Mouse (Mus musculus) right cerebral cortex, adult 18-20 months (tissue): Measurements from ENCODE around the gene Trp73.
A peak's percentile ranks its signal among the peaks of the same experiment; 100 is the strongest.

Source experiments
- DNase-seq: peaks from one replicate; pipeline ENCODE4 v3.0.0; 2022; ENCODE audit warnings: mixed read lengths

Trp73 gene

DNA sequence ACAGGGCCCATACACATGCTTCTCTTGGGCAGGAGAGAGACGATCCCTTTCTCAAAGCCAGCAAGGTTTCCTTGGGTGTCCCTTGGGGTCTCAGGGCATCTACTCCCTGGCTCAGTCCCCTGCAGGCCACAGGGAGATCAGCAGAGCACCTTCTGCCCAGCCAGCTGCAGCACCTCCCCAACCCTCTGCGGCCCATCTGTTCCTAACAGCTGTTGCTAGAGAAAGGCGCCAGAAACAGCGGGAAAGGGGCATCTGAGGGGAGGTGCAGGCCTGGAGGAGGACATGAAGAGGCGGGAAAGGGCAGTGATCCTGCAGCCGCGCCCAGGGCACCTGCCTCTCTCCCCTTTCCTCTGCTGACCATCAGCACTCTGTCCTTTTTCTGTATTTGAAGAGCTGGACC is 40.6 kb downstream of the Trp73 start:
- no peak for DNase-seq

- DNase-seq = no peak
Observed at GRCm38 (mm10) chr4:154096111-154096510, 43.9 kb downstream of the Trp73 start.

GRCm38 (mm10) chr4:154093210-154093609 is 46.8 kb downstream of the Trp73 start:
- DNase-seq = peak; percentile 48

DNA sequence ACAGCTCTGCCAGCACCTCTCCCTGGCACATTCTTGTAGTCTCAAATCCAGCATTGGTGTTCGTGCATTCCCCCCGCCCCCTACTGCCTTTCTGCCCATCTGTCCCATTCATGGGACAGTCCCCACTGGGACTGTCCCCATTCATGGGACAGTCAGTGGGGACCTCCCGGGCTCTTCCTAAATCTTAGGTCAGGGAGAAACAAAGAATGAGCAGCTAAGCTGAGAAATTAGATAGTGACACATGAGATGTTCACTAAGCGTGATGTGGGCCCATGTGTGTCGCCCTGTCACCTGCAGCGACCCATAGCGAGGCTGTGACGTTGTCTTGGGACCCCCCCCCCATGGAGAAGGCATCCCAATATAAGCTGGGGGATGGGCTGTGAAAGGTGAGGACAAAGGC is 48.7 kb downstream of the Trp73 start:
- no peak for DNase-seq

DNA sequence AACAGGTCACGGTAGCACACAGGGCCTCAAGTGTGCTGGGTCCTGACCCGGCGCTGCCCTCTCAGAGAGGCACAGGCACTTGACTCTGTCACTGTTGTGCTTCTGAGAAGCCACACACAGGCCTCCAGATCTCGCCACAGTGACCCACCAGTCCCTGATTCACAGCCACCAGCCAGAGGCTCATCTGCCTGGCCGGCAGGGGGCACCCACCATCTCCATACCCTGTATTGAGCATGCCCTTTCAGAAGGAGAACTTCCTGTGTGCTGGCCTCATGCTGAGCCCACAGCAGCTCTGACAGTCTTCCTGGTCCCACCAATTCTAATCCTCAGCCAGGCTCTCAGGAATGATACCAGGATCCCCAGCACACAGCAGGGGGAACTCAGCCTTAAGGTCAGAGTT is 50.8 kb downstream of the Trp73 start:
- DNase-seq = no peak

GRCm38 (mm10) chr4:154086436-154086835 is 53.6 kb downstream of the Trp73 start:
- DNase-seq = peak; percentile 31

GRCm38 (mm10) chr4:154085856-154086255 is 54.2 kb downstream of the Trp73 start:
- peak; percentile 42 for DNase-seq

- DNase-seq = no peak
Observed at GRCm38 (mm10) chr4:154081974-154082373, 58.0 kb downstream of the Trp73 start.

- DNase-seq = no peak
Observed at GRCm38 (mm10) chr4:154081021-154081420, 59.0 kb downstream of the Trp73 start.

DNA sequence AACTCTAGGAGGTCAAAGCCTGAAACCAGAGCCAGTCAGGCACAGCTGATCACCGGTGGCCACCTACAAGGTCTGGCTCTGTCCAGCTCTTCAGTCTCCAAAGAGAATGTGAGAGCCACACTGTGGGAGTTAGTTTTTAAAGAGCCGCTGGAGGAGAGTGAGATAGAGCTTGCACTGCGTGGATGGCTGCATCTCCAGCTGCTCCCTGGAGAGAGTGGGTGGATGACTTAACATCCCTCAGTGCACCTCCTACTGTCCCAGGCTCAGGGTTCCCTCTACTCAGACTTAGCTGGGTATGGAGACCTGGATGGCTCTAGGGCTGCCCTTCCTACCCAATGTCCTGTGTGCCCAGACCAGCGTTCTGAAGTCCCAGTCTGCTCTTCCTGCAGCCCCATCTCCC is 59.8 kb downstream of the Trp73 start:
- peak; percentile 67 for DNase-seq

GRCm38 (mm10) chr4:154071941-154072340 is 68.1 kb downstream of the Trp73 start:
- peak; percentile 20 for DNase-seq

DNA sequence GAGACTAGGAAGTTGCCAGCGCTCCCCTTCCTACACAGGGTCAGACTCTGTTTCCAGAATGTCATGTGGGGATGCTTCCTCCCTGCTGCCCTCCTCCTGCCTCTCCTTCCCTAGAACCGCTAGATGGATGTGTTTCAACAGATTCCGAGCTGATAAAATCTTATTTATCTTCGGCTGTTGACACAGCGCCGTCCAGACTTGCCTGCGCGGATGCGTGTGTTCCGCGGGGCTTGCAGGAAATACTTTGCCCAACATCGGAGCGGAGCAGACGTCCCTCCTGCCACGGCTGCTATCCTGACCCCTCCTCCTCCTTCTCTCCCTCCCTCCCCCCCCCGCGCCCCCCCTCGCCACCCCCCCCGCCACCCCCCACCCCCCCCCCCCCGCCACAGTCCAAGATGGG is 68.5 kb downstream of the Trp73 start:
- DNase-seq = no peak

DNA sequence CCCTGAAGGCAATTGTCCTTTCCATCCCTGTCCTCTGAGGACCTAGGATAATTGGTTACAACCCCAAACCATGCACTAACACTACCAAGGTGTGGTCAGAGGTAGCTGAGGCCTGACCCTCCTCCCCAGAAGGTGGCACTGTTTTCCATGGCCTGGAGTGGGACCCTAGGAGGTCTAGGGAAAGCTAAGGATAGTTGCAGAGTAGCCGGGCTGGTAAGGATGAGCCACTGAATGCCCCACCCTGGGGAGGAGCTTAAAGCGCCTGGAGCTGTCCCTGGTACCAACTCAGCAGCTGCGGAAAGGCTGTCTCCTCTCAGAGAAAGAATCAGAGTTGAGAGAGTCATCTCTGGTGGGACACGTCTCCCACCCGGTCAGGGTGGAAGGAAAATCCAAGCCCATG is 69.1 kb downstream of the Trp73 start:
- no peak for DNase-seq

DNA sequence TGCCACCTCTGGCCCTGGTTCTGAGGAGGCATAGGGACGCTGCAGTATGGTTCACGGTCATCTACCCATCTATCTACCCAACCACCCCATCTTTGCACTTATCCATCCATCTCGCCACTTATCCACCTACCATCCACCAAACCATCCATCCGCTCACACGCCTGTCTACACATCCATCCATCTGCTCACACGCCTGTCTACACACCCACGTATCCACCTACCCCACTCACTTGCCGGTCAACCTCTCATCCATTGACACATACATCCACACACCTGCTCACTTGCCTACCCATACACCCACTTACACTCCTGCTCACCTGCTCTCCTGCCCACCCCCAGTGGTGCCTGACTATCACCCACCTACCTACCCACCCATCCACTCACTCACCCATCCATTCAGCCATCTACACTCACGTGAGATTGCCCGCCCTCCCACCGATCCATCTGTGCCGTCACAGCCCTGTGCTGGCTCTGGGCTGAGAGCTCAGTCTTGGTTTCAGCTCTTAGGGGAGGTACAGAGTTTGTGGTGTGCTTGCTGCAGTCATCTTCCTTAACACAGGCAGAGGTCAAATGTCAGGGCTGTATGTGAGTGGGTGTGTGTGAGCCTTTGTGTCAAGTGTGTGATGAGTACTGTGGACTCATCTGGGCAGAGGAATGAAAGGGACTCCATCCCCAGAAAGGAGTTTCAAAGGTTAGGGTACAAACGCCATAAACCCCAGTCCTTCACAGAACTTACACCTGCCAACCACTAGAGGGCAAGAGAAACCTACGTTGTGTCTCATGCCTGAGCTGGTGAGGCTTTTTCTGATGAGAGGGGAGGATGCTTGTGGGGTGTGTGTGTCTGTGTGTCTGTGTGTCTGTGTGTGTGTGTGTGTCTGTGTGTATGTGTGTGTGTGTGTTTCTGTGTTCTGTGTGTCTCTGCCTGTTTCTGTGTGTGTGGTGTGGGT is 74.9 kb downstream of the Trp73 start:
- peak; percentile 48 for DNase-seq

DNA sequence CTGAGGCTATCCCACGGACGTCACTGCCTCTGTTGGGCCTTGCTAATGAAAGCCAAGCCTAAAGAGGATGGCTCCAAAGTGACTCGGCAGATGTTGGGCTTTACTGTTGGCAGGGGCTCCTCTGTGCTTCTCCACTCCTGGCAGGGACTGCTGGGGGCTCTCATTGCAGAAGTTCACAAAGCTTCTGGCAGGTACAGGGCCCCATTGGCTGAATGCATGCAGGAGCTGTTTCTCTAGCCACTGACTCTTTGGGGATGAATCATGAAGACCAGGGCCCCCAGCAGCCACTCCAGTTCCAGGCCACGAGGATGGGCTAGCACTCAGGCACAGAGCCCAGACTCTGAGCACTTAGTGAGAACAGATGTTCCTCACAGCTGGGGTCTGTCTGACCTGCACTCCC is 82.3 kb downstream of the Trp73 start:
- no peak for DNase-seq

DNA sequence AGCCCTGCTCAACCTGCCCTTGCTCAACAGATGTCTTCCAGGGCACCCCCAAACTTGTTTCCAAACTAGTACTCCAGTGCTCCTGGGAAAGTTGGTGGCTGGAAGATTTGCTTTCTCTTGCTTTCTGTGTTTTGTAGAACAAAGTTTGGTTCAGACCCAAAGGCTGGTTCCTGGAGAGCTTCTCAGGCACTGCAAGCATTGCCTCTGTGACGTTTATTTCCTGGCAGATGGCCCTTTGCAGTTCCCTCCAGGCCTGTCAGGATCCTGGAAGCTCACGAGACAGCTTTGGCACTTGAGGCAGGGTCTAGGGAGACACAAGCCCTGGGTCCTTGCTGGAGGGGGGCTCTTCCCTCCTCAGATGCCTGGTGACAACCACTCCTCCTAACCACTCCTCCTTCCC is 83.3 kb downstream of the Trp73 start:
- DNase-seq = no peak

DNA sequence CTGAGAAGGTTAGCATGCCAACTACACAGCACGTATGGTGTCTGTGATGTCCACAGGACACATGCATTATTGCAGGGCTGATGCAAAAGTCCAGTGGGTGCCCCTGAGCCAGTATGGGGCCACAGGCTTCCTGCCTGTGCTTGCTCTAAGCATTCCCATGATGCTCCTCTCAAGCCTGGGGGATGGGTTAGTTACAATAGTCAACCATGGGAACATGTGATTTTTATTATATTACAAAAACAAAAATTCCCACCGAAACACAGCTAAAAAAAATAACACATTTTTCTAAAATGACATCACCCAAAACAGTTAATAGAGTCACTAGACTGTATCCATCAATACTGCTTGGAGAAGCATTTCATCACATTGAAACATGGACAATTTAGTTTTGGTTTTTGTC is 84.0 kb downstream of the Trp73 start:
- DNase-seq = no peak

DNA sequence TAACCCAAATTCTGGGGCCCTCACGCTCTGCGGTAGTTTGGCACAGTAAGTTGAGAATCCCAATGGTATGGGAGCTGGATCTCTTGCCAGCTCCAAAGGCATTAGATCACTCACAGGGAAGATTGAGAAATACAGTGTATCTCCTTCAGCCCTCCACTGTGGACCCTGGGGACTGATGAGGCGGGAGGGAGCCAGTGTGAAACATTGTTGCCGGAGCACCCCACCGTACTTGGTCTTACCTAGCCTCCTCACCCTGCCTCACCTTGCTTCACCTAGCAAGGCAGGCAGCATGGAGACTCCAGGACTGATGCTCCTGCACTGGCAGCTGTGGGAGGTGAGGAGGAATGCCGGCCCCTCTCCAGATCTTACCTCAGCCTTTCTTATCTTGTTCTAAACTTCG is 84.5 kb downstream of the Trp73 start:
- DNase-seq = no peak

DNA sequence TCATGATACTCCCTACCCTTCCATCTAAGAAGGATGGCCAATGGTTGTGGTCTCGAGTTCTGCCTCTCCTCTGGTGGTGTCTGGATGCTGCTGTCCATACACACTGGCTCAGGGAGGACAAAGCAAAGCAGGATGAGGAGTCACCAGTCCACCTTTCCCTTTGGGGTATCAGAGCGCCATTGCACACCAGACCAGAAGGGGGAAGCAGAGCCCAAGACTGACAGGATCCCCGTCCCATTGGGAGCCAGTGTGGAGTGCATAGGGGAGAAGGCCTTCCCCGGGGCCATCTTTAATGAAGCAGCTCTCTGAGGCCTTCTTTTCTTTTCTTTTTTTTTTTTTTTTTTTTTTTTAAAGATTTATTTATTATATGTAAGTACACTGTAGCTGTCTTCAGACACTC is 86.9 kb downstream of the Trp73 start:
- no peak for DNase-seq

DNA sequence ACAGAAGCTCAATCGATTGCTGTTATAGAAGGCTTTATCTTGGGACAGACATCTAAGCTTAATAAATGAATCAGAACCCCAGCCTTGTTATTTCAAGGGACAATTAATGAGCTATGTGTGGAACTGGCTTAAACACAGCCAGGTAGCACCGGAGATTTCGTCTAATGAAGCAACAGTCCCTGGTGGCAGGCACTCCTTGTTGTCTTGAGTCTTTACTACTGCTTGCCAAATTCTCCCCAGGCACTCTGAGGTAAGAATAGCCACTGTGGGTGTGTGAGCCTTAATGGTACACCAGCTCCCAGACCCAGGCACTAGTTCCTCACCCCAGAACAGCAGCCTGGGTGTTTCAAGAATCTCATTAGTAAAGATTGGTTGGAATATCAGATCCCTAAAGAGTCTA is 88.6 kb downstream of the Trp73 start:
- DNase-seq = peak; percentile 29

DNA sequence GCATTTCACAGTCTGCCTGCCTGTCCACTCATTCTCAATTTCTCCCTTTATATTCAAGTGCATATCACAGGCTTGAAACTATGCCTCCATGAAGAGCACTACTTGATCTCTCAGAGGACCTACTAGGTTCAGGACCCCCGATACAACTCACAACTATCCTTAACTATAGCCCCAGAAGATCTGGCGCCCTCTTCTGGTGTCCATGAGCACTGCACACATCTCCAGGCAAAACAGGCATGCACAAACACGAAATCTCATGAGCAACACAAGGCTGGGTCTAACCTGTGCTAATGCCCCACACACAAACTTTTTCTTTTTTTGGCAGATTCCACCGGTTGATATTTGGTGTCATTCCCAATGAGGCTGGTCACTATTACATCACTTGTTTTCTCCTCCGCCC is 94.2 kb downstream of the Trp73 start:
- no peak for DNase-seq

- DNase-seq = no peak
Observed at GRCm38 (mm10) chr4:154042577-154042976, 97.4 kb downstream of the Trp73 start, which contains the start of gene Ccdc27. Ccdc27 (minus strand) TSS chr4:154042677.

GRCm38 (mm10) chr4:154037123-154037522 is 102.9 kb downstream of the Trp73 start:
- no peak for DNase-seq

DNA sequence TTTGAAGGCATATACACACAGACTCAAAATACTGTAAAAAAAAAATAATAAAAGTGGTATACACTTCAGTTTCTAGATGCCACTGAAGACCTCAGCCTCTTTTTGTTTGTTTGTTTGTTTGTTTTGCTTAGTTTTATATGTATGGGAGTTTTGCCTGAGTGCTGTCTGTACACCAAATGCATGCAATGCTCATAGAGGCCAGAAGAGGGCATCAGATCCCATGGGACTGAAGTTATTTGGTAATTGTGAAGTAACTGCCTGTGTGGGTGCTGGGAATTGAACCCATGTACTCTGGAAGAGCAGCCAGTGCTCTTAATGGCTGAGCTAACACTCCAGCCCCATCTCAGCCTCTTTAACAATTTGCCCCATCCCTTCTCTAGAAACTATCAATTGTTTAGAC is 111.4 kb downstream of the Trp73 start:
- DNase-seq = no peak

DNA sequence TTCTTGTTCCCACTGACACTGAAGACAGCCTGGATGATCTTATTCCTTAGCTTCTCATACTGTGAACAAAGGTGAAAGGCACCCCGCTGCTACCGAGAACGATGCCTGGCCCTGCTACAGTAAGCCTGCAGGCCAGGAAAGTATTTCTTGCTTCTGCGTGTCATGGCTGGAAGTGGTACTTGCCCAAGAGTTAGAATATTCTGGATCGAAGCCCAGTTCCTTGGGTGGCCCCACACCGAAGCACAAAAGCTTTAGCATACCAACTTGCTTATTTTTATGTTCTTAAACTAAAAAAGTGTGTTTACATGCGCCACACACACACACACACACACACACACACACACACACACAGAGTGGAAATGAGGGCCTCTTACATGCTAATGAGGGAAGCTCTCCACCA is 111.9 kb downstream of the Trp73 start:
- DNase-seq = no peak
